Mouse (Mus musculus) MEL (cell line): ENCODE results near the gene BC051019.

Experiments
- BHLHE40 ChIP-seq: IDR thresholded peaks from 2 replicates; pipeline ENCODE4 v1.6.1; 2012; ENCODE audit warnings: low read depth, mild to moderate bottlenecking, inconsistent platforms, low read length, improper control_type of control experiment, borderline replicate concordance
- CTCF ChIP-seq, 3 experiments: IDR thresholded peaks in 2 of 3; conservative IDR thresholded peaks in 1 of 3; 2 replicates each; pipeline ENCODE4 v1.5.1; 2011 to 2012; ENCODE audit warnings: low read length in 3 of 3, low read depth in 2 of 3, mild to moderate bottlenecking in 2 of 3, improper control_type of control experiment in 1 of 3, inconsistent platforms in 1 of 3, mixed read lengths in 1 of 3, moderate library complexity in 1 of 3; ENCODE audit not compliant: control insufficient read depth in 1 of 3, insufficient read depth in 1 of 3, poor library complexity in 1 of 3, severe bottlenecking in 1 of 3
- EP300 ChIP-seq, 2 experiments: IDR thresholded peaks; 2 replicates each; pipeline ENCODE4 v1.6.1; 2011; ENCODE audit warnings: improper control_type of control experiment in 2 of 2, low read length in 2 of 2, low read depth in 1 of 2, mild to moderate bottlenecking in 1 of 2
- GATA1 ChIP-seq: IDR thresholded peaks from 2 replicates; pipeline ENCODE4 v1.6.1; 2011; ENCODE audit warnings: low read depth, low read length, improper control_type of control experiment
- HCFC1 ChIP-seq: IDR thresholded peaks from 2 replicates; pipeline ENCODE4 v1.6.1; 2012; ENCODE audit warnings: low read depth, mild to moderate bottlenecking, inconsistent platforms, low read length, improper control_type of control experiment, moderate library complexity
- MEF2A ChIP-seq: IDR thresholded peaks from 2 replicates; pipeline ENCODE4 v1.6.1; 2014; ENCODE audit warnings: low read depth, mild to moderate bottlenecking, inconsistent platforms, low read length, improper control_type of control experiment; ENCODE audit not compliant: poor library complexity, insufficient replicate concordance, severe bottlenecking; ENCODE audit errors: extremely low read depth
- POLR2A ChIP-seq, 2 experiments: IDR thresholded peaks; 2 replicates each; pipeline ENCODE4 v1.6.1; 2011 to 2012; ENCODE audit warnings: low read length in 2 of 2, mild to moderate bottlenecking in 2 of 2, control low read depth in 1 of 2, improper control_type of control experiment in 1 of 2, low read depth in 1 of 2, moderate library complexity in 1 of 2; ENCODE audit not compliant: control insufficient read depth in 1 of 2, insufficient read depth in 1 of 2, poor library complexity in 1 of 2
- POLR2AphosphoS2 ChIP-seq: IDR thresholded peaks from 2 replicates; pipeline ENCODE4 v1.6.1; 2011; ENCODE audit warnings: low read length, improper control_type of control experiment
- UBTF ChIP-seq: IDR thresholded peaks from 2 replicates; pipeline ENCODE4 v1.6.1; 2012; ENCODE audit warnings: low read depth, mild to moderate bottlenecking, inconsistent platforms, low read length, improper control_type of control experiment, moderate library complexity, borderline replicate concordance; ENCODE audit not compliant: insufficient read depth
- USF1 ChIP-seq: IDR thresholded peaks from 2 replicates; pipeline ENCODE4 v1.6.1; 2014; ENCODE audit warnings: low read depth, mild to moderate bottlenecking, inconsistent platforms, low read length, improper control_type of control experiment, moderate library complexity
- ZNF384 ChIP-seq: IDR thresholded peaks from 2 replicates; pipeline ENCODE4 v1.6.1; 2012; ENCODE audit warnings: low read depth, mild to moderate bottlenecking, inconsistent platforms, low read length, improper control_type of control experiment

DNA sequence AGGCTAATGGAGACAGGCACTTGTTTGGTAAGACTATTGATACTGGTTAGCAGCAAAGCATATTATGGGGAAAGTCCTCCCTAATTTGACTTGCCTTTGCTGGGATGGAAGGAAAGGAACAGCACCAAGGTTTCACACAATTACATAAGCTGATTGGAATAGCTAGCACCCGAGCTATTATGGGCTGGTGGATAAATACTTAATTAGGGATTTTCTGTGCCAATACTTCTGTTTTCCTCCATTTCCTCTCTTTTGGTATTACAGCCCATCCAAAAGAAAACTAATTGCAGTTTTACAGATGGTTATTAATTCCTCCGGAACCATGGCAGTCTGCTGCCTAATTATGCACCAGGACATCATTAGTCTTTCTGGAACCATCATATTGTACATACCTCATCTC, 40.4 kb upstream of the BC051019 start:
- TF ChIP-seq EP300 (IDR thresholded peaks at IDR 0.05; ENCODE audit: low read depth in 1 of 2, low read length in 2 of 2) (no peak), GATA1 (no peak), BHLHE40 (no peak), CTCF (IDR thresholded peaks at IDR 0.05 in 2 of 3, conservative IDR thresholded peaks at IDR 0.05 in 1 of 3; ENCODE audit: control insufficient read depth in 1 of 3, insufficient read depth in 1 of 3, low read depth in 2 of 3, low read length in 3 of 3, poor library complexity in 1 of 3, severe bottlenecking in 1 of 3) (no peak), ZNF384 (no peak), POLR2A (IDR thresholded peaks at IDR 0.05; ENCODE audit: control insufficient read depth in 1 of 2, insufficient read depth in 1 of 2, low read depth in 1 of 2, low read length in 2 of 2, poor library complexity in 1 of 2) (no peak), MEF2A (no peak), HCFC1 (no peak), UBTF (no peak), POLR2AphosphoS2 (no peak), USF1 (no peak)
